Mouse (Mus musculus) monocyte, adult 2 months (primary cell): ENCODE data around the gene Pabpn1l.
"Not testable (repeated sequence)": the region's sequence is repeated elsewhere in the genome, so short reads cannot be mapped to it uniquely, and the experiment has no call there.

Experiments used
- DNase-seq, 2 experiments: peaks; one replicate each; pipeline ENCODE4 v3.0.0; 2022; ENCODE audit warnings: low spot score in 2 of 2, low read depth in 1 of 2

Pabpn1l gene

GRCm38 (mm10) chr8:122648192-122648970 is 25.8 kb upstream of the Pabpn1l start:
- no peak for DNase-seq

DNA sequence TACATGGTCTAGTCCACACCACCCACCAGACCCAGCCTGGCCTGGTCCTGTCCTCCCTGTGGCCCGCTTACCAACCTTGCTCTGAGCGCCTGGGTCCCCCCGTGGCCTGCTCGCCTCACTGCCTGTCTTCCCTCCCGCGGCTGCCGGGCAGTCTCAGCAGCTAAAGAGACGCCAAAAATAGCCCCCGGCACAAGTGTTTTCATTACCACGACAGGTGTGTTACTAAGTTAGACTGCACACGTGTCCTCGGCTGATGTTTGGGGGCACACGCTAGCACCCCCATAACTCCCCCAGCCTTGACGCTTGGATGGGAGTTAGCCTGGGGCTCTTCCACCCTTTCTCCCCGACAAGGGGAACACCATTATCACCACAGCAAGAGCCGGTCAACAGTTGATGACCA is 23.8 kb upstream of the Pabpn1l start:
- no peak for DNase-seq

DNA sequence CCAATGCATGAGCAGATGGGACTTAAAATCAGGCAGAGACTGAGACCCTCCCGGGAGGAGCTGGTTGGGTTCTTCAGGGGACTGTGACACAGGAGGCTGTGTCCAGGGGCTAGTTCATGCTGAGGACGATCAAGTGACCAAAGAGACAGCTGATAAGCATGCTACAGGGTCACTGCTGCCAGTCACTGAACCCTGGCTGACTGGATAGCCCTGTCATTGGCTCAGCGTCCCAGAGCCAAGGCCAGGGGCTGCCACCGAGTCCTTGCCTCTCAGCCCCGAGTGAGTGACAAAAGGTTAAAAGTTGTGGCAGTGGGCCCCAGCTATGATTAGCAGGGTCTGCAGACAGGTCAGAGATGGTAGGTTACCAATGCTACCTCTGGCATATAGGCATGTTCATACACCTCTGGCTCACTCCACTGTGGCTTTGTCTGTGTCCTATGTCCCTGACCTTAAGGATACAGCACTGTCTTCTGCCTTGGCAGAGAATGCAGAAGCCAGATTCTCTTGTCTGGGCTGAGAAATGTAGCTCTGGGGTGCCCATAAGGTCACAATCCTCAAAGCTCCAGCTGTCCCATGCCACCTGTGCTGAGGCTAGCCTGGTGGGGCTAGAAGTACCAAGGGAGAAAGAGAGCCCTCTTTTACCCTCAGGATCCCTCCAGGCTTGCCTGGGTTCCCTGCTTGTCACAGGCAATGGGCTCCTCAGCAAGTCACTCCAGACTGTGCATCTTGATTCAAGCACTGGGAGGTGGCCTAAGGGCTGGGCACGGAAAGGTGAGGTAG is 21.8 kb upstream of the Pabpn1l start:
- DNase-seq: no peak

DNA sequence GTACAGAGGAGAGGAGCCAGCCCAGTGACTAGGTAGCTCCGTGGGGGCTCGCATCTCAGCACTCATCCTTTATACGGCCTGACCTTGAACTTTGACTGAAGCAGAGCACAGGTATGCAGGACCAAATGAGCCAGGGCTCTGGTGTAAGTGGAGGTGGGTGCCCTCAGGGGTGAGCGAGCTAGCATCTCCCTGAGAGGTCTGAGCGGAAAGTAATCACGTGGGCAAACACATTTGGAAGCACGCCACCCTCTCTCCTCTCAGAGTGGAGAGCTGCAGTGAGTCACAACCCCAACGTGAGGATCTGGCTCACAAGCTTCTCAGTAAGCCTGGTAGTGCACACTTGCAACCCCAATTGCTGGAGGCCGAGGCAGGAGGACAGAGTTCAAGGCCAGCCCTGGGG is 19.5 kb upstream of the Pabpn1l start:
- DNase-seq: no peak

GRCm38 (mm10) chr8:122641406-122641805 is 18.9 kb upstream of the Pabpn1l start:
- DNase-seq: no peak

GRCm38 (mm10) chr8:122640825-122641224 is 18.3 kb upstream of the Pabpn1l start:
- DNase-seq: no peak

DNA sequence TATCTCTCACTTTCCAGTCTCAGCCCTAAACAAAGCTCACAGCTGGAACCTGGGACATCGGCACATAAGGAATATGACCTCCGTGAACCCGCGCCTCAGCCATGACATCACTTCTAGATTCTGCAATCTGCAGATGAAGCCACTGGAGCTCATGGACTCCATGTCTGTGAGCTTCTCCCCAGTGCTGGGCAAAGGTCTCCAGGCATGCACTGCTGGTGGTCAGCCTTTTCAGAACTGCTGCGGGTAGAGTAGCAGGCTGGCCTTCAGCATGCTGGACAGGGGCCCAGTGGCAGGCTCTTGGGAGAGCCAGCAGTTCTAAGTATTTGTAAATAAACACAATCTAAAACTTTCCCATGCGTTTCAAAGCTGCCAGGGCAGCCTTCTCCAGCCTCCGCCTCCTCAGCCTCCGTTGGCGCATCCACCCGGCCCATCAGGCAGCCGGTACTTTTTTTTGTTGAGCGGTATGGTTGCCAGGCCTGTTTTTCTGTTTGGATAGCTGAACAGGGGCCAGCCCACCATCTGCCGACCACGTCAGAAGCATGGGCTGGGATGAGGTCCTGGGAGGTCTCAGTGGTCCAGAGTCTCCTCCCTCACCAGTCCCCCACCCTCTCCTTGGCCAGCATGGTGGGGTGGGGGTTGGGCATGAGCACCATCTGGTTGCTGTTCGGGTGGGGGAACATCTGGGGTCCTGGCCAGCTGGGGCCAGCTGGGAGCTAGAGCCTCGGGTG is 17.1 kb upstream of the Pabpn1l start:
- DNase-seq: no peak

- no peak for DNase-seq
Measured at GRCm38 (mm10) chr8:122638601-122639000, 16.1 kb upstream of the Pabpn1l start.

- DNase-seq: no peak
Measured at GRCm38 (mm10) chr8:122637230-122637629, 14.7 kb upstream of the Pabpn1l start.

GRCm38 (mm10) chr8:122636803-122637175 is 14.2 kb upstream of the Pabpn1l start:
- DNase-seq: no peak

DNA sequence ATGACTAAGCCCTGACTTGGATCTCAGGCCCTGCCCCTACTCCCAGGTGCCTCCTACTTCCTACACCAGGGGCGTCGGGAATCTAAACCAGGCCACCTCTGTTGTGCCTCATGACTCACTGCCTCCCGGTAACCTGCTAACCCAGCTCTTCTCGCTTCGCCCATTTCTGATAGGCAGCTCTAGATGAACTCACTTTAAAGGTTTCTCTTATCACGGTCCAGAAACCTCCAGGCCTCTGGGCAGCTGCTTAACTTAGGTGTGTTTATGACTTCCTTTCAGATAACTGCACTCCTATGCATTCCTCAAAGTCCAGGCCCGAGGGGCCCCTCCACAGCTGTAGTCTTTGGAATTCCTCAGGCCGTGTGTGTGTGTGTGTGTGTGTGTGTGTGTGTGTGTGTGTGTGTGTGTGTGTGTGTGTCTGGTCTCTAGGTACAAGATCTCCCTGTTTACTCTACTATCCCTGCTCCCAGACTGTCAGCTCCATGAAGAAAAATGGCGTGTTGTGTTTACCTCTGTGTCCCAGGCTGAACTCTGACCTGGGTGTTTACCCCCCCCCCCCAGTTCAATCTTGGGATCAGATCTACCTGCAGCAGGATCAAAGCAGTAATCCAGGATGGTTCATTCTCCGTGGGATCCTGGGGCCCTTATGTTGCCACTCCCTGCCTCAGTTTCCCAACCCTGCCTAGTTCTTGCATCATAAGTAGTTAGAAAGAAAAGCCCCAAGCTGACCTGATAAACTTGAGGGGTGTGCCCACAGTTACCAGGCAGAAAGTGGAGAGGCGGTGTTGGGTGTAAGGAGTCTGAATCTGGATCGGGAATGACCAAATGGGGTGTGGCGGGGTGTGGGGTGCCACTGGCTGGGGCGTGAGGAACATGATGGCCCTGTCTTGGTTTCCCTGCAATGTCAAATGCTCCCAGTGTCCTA is 13.6 kb upstream of the Pabpn1l start:
- DNase-seq: no peak

GRCm38 (mm10) chr8:122633205-122633604 is 10.7 kb upstream of the Pabpn1l start:
- DNase-seq: no peak

DNA sequence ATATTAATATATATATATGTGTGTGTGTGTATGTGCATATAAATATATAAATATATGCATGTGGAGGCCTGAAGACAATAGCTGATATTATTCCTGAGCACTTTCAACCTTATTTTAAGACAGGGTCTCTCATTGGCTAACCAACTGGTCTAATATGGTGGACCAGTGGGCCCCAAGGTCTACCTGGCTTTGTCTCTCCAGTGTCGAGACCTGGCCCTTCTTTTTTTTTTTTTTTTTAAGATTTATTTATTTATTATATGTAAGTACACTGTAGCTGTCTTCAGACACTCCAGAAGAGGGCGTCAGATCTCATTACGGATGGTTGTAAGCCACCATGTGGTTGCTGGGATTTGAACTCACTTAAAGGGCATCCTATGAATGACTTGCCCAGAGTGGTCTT is 9.6 kb upstream of the Pabpn1l start:
- DNase-seq: not testable (repeated sequence)

DNA sequence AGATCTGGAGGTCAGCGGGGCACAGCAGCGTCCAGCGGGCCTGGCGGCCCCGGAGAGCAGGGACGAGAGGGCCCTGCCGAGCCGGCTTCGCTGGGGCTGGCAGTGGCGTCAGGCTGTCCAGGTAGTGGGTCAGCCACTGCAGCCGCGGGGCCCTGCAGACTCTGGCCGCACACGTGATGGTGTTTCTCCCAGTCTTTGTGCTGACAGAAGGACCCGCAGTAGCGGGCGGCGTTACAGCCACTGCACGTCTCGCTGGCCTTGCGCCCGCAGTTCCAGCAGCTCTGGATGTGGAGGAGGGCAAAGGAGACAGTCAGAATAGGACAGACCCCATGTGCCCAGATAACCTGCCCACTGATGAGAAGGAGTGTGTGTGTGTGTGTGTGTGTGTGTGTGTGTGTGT is 8.2 kb upstream of the Pabpn1l start:
- no peak for DNase-seq

DNA sequence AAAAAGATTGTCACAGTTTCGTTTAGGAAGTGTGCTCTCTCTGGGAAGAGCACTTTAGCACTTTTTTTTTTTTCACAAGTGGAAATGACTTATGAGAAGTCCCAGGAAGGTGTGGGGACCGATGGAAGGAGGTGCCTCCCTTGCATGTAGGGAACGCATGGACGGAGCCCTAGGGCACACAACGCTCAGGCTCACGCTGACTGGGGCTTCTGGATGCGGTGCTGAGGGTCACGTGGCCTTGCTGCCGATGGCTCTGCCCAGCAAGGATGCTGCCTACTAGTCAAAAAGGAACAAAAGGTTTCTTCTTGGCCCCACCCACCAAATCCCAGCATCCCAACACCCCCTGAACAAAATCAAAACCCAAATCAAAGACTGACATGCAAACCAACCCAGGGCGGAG is 6.8 kb upstream of the Pabpn1l start:
- DNase-seq: no peak

- DNase-seq: no peak
Measured at GRCm38 (mm10) chr8:122626896-122627295, 4.4 kb upstream of the Pabpn1l start.

DNA sequence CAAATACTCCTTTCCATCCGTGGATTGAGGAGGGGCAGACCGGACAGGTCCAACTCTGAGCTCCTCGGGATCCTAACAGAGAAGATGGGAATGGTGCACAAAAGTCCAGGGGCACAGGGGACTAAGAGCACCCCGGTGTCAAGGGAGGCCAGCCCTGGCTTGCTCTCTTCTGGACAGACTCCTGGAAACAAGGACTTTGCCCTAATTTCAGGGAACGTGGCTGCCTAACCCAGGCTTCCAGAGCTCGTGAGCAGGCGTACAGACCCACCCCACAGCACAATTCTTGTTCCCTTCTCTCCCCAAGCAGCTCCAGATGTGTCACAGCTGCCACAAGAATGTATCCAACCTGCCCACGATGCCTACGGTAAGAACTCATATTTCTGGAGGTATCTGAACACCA is 3.3 kb upstream of the Pabpn1l start:
- no peak for DNase-seq

DNA sequence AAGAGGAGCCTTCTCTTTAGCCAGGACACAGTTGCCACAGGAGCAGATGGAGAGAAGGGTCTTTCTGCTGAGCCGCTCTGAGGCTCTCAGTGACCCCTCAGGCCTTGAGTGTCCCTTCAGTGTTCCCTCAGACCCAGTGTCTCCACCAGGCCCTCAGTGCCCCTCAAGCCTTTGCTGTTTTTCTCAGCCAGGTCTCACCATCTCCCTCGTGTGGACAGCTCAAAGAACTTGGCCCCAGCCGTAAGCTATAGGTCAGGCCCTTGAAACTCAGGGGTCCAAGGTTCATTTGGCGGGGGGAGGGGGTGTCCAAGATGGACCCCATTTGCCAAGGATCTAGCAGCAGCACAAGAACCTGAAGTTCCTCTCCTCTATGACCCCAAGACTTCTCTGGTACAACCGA is 2.1 kb upstream of the Pabpn1l start:
- DNase-seq: no peak

DNA sequence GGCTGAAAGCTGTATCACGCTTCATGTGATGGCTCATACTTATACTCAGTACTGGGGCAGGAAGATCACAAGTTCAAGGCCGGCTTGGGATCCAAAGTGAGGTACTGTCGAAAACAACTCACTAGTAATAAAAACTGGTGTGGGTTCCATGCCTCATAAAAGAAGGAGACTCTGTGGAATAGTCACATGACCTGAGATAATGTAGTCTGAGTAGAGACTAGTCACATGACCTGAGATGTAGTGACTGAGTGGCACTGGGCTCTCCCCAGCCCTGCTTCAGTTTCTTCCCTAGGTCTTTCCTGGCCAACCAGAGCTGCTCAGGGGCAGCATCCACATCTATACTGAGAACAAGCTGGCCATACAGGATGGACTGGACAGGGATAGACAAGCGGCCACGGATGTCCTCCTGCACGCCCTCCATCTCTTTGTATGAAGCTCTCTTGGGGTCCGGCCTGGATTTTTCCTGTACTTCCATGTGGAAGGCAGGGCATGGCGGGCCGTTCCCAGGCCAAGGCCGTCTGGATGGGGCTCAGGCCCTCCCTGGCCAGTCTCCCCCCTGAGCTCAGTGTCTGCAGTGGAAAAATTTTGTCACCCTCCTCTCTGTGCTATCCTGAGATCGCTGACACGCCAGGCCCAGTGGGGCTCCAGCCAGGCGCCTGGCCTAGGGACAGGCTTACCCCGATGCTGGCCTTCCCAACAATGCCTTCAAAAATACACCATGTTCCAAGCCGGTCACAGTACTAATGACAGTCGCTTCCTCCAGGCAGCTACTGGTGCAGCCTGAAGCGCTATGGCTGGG is 1.5 kb upstream of the Pabpn1l start:
- DNase-seq: no peak

DNA sequence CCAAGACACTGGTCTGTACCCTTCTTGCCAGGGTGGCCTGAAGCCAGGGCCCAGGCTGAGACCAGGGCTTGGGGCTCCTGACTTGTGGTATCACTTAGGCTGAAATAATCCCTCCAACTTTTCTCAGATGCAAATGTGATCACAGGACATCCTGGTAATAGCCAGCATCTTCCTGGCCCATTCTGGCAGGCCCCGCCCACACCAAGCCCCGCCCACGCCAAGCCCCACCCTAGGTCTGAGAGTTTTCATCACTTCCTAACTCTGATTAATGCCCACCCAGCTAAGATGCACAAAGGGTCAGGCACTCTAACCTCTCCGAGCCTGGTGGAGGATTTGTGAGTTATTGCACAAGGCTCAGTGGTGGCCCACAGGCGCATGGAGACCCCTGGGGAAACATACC is 2.1 kb downstream of the Pabpn1l start:
- DNase-seq: no peak
